Mouse (Mus musculus): ENCODE results near the gene Adm2.

Adm2 gene

DNA sequence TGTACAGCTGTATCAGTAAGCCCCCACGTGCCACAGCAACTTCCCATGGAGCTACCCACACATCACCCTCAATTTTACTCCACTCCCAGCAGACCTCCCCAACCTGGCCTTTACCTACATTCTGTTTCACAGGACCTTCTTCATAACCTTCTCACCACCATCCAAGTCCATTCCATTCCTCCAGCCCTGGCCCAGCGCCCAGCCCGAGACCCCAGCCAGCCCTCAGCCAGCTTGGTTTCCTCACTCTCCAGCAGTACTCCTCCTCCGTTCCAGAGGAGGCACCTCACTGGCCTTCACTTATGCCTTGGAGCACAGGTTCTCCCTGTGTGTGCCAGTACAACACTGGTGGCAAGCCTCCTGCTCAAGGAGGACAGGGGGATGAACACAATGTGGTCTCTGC lies 9.2 kb upstream of the Adm2 start:
- peak in 1 of 2 experiments; percentile 36 for DNase-seq

DNA sequence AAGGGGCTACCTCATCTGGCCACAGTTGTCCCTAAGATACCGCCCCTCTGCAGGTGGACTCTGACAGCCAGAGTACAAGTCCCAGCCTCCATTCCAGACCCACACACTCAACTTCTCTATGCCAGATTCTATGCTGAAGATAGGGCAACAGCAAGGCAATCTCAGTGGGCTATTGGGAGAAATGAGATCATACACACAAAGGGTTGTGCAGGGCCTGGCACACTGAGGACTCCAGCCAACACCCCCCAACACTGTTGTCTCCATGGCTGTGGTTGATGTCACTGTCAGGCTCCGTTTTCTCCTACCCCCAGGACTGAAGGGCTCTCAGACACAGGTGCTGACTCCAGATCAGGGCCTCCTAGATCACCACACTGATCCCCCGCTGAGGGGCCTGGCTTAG lies 8.4 kb upstream of the Adm2 start:
- peak in 1 of 2 experiments; percentile 36 for DNase-seq

DNA sequence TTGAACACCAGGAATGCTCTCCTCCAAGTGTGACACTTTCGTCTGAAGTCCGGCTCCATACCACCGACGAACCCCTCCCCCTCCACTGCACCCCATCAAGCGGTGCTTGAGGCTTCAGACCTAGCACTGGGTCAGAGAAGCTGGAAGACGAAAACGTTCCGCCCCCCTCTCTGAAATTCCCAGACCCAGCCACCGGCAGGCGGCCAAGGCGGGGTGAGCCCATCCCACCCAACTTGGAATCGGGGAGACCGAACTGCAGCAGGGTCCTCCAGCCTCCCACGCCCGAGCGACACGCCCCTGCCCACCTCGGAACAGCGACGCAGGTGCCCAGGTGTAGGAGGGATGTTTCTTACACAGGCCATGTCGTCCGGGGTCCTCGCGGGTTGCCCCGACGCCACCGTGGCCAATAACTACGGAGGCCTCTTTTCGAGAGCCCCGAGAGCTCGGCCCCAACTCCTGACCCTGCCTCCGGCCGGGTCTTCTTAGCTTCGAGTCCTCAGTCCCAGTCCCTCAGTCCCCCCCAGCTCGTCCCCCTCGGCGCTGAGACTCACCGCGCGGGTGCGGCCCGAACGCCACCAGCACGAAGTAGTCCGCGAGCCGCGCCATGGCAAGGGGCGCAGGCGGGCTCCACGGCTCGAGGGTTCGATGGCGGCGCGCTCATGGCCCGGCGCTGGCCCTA lies 7.9 kb upstream of the Adm2 start:
- peak; percentile 33 to 57 for DNase-seq

GRCm38 (mm10) chr15:89315190-89315731 lies 7.3 kb upstream of the Adm2 start, which contains the start of gene Sbf1:
TSS of gene Sbf1 (minus strand) at chr15:89315311.
- peak; percentile 99 for DNase-seq

DNA sequence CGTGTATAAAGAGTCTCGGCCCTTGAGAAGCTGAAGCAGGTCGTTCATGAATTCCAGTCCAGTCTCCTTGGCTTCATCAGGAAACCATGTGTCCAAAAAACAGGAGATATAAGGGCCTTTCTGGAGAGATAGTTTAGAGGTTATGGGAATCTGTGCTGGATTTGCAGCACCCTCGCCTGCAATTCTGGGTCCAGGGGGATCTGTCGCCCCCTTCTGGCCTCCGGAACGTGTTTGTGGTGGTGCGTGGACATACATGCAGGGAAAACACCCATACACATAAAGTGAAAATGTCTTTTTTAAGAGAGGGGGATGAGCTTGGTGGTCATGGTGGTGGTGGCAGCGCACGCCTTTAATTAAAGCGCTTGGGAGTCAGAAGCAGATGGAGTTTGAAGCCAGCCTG lies 6.4 kb upstream of the Adm2 start:
- peak; percentile 35 to 39 for DNase-seq

DNA sequence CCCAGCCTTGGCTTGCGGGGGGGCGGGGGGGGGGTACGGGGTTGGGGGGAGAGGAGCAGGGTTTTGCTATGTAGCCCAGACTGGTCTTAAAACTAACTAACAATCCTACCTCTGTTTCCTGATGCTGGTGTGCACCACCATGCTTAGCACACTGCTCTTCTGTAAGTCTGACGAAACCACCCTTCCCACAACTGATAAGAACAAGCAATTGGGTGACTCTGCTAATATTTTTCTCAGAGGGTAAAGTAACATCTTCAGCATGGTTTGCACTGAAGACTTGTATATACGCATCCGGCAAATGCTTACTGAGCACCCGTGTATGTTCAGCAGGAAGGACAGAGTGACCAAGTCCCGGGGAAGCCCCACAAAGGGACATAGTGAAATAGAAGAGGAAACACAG lies 1.3 kb upstream of the Adm2 start:
- DNase-seq, result peak in 1 of 2 experiments; percentile 1

- DNase-seq, result peak in 1 of 2 experiments; percentile 24
Measured at GRCm38 (mm10) chr15:89323656-89324055, 1.1 kb downstream of the Adm2 start.

DNA sequence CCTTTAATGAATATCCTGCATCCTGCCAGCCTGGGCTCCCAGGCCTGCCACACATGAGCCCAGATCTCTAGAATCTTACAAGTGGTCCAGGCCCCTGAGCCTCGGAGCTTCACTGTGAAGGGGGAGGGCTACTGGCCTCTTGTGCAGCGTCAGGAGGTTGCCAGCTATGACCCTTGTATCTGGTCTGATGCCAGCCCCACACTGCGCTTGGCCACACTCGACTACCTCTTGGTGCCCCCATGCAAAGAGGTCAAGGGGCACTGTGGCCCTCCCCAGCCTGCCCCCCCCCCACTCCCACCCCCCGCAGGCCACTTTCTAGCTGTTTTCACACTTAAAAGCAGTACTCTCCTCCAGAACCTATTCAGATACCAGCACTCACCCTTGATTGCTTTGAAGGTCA lies 3.9 kb downstream of the Adm2 start:
- DNase-seq, result peak; percentile 79 to 92

DNA sequence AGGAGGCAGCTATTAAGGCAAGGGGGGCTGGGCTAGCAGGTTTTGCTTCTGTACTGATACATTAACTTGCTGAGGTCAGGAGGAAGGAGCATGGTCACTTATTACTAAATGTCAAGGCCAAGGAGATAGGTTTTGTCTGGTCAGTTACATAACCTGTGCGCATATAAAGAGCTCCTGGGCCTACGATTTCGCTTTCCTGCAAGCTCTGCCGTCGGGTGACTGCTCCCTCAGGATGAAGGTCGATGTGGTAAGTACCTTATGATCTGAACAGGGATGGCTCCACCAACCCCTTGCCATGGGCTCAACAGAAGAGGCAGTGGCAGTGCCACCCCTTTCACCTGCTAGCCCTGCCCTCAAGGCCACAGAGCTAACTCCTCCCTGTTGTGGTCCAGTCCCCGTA lies 11.8 kb downstream of the Adm2 start, which contains the start of gene Miox:
Gene Miox (plus strand): TSS at position 128 of the 400 bp plus-strand sequence.
- peak; percentile 75 to 88 for DNase-seq

DNA sequence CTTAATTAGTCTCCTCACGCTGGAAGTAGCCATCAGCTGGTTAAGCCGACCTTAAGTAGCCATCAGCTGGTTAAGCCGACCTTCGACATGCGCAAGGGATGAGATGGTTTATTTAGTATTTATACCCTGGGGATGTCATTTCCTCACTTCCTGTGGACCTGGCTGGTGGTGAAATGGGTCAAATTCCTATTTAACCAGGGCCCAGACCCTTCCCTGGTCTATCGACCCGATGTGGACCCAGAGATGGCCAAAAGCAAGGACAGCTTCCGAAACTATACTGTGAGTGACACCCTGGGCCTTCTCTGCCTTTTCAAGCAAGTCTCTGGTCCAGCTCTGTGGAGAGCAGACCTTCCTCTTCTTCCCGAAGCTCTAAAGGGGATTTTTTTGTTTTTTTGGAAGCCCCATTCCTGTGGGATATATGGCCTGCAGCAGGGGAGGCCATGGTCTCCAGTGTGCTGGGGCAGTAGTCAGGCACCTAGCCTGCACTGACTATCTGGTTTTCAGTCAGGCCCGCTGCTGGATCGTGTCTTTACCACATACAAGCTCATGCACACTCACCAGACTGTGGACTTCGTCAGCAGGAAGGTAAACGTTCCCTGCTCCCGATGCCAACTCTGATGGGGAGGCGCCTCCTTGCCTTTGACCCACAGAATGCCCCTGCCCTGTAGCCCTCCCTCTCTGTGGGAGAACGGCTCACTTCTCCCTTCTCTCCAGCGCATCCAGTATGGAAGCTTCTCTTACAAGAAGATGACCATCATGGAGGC lies 12.4 kb downstream of the Adm2 start:
- peak; percentile 40 to 62 for DNase-seq

DNA sequence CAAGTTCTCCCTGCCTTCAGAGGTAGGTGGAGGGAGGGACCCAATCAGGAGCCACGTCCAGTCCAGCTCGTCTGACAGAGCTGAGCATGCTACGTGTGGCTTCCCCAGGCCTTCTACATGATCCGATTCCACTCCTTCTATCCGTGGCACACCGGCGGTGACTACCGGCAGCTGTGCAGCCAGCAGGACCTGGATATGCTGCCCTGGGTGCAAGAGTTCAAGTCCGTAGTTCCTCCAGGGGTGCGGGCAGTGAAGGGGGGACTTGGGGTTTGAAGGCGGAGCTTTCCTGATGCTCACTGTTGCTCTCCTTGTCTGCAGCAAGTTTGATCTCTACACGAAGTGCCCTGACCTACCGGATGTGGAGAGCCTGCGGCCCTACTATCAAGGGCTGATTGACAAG lies 13.9 kb downstream of the Adm2 start:
- peak in 1 of 2 experiments; percentile 59 for DNase-seq

GRCm38 (mm10) chr15:89339696-89340095 lies 17.2 kb downstream of the Adm2 start:
- no peak for DNase-seq

- no peak for DNase-seq
Measured at GRCm38 (mm10) chr15:89340136-89340535, 17.6 kb downstream of the Adm2 start.

DNA sequence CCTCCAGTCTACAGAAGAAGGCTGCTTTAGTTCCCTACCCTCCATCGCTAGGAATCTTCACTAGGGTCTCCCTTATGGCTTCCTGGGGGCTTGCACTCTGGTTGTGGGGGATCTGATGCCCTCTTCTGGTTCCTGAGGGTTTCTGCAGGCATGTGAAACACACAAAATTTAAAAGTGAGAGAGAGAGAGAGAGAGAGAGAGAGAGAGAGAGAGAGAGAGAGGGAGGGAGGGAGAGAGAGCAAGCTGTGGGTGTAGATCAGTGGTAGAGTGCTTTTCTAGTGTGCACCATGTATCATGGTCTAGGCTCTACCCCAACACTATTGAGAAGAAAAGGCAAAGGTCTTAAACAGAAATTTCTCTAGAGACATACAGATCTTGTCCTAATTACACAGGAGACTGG lies 19.2 kb downstream of the Adm2 start:
- no peak for DNase-seq

DNA sequence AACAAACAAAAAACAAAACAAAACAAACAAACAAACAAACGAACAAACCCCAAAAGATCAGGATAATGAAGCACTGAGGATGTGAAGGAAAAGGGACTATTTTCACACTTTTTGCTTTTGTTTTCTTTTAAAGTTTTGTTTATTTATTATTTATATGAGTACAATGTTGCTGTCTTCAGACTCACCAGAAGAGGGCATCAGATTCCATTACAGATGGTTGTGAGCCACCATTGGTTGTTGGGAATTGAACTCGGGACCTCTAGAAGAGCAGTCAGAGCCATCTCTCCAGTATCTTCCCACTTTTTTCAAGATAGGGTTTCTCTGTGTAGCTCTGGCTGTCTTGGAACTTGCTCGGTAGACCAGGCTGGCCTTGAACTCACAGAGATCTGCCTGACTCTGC lies 20.8 kb downstream of the Adm2 start:
- peak in 1 of 2 experiments; percentile 14 for DNase-seq

DNA sequence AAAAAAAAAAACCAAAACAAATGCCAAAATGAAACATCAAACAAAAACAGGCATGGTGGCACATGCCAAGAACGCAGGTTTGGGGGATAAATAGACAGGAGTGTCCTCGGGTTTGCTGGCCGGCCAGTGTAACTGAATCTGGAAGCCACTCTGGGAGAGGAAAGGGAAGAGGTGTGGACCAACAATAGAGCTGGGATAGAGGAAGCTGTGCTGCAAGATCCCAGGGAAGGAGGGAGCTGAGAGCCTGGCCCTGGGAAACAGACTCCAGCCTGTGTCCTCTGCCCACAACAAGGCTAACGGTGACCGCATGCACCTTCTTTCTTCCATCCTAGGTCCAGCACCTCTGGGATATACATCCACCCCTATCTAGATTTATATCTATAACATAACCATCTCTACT lies 27.9 kb downstream of the Adm2 start:
- DNase-seq, result peak in 1 of 2 experiments; percentile 31

- DNase-seq, result no peak
Measured at GRCm38 (mm10) chr15:89351302-89351701, 28.8 kb downstream of the Adm2 start.

DNA sequence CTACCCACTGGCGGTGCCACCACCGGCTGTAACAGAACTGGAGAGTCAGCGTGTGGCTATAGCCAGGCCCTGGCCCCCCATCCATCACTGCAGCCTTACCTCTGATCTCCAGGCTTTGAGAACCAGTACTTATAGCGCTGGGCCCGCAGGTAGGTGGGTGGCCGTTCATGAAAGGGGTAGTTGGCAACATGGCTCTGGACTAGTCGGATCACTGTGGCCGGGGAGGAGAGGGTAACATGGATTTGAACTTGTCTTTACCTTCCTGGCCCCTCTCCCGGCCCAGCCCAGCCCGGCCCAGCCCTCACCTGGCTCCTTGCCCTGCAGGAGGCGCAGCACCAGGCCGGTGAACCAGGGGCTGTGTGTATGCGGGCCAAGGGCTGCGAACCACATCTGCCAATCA lies 29.5 kb downstream of the Adm2 start:
- DNase-seq, result no peak

DNA sequence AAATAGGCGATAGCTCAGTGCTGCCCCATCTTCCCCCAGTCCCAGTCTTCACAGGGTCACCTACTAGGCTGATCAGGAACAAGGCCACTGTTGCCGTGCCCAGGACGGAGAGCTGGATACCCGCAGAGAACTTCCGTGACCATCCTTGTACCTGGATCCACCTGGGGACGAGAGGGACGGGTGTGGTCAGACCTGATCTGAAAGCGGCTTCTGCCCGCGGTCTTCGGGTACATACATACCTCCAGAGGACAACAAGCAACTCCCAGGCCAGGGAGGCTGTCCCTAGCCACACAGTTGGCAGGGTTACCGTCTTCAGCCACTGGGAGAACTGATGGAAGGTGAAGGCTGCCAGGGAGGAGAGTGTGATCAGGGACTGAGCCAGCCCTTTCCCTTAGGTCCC lies 30.3 kb downstream of the Adm2 start:
- no peak for DNase-seq

DNA sequence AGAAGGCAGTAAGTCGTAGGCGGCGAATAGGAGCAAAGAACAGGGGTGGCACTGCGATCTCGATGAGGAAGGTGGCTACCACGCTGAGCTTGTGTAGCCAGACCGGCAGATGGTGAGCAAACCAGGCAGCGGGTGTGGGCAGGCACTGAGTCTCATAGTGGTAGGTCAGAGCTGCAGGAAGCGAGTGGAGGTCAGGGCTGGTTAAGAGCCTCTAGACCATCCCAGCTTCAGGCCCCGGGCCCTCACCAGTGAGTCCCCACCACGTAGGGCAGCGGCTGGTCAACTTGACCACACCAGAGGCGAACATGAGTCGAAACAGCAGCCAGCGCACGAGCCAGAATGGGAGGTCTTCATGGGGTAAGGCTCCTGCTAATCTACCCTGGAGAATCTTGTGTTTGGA lies 31.3 kb downstream of the Adm2 start:
- DNase-seq, result peak in 1 of 2 experiments; percentile 33

DNA sequence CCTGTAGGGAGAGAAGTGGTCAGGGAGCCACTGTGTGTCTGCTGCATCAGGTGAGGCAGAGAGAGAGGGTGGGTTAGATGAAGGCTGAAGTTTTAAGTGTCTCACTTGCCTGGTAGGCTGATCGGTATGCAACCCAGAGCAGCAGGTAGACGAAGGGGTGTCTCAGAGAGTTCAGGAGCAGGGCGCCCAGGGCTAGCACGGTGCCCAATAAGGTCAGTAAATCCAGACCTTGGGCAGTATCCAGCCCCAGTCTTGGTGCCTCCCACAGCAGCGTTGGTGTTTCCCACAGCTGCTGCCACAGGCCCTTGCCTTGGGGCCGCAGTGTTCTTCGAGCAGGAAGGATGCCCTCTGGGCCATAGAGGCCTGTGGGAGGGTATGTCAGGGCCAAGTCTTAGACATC lies 31.9 kb downstream of the Adm2 start:
- peak in 1 of 2 experiments; percentile 38 for DNase-seq

DNA sequence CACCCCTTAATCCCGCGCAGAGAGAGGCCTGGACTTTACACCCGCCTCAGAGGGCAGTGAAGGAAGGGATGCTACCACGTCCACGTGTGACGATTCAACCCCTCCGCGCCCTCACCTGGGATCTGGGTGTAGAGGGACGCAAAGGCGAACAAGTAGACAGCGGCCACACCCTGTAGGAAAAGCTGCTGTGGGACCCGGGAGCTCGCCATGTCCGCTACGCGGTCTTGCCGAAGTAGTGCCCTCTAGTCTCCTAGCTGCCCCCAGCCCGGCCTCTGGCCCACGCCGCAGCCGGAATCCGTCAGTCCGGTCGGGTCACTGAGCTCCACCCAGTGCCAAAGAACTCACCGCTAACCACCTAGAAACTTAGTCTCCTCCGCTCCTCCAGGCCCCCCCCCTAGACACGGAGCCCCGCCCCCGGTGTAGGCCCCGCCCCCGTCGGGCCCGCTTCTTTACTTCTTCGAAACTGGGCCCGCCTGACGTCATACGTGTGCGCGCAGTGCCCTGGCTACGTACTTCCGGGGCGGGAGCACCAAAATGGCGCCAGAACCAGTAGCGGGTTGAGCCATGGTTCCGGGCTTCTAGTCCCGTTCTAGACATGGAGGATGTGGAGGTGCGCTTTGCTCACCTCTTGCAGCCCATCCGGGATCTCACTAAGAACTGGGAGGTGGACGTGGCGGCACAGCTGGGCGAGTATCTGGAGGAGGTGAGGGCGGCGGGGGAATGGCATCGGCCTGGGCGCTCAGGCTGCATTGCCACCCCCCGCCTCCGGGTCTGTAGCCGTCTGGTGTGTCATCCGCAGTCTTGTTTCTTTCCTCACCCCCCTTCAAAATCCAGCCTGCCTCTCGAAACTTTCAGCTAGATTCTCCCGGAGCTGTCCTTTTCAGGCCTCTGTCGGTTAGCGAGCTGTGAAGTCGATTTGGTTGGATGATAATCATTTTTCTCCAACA lies 33.0 kb downstream of the Adm2 start, which contains the start of the genes Lmf2 and Ncaph2:
Gene Lmf2 (minus strand): TSS at position 419 of the 947 bp plus-strand sequence.
Gene Ncaph2 (plus strand): TSS at position 479 of the 947 bp plus-strand sequence.
- DNase-seq, result peak; percentile 98
